Mouse (Mus musculus): ENCODE data around the gene Hlf.

Hlf gene

GRCm38 (mm10) chr11:90340836-90341235 is 49.9 kb downstream of the Hlf start:
- in situ Hi-C loops (cut with MboI), result no loop called here

- in situ Hi-C loops (cut with MboI), result no loop called here
These were observed 55.9 kb downstream of the Hlf start for GRCm38 (mm10) chr11:90334816-90335215.

- in situ Hi-C loops (cut with MboI), result no loop called here
These were observed 58.0 kb downstream of the Hlf start for GRCm38 (mm10) chr11:90332737-90333136.

GRCm38 (mm10) chr11:90330202-90330694 is 60.4 kb downstream of the Hlf start:
- in situ Hi-C loops (cut with MboI), result no loop called here

DNA sequence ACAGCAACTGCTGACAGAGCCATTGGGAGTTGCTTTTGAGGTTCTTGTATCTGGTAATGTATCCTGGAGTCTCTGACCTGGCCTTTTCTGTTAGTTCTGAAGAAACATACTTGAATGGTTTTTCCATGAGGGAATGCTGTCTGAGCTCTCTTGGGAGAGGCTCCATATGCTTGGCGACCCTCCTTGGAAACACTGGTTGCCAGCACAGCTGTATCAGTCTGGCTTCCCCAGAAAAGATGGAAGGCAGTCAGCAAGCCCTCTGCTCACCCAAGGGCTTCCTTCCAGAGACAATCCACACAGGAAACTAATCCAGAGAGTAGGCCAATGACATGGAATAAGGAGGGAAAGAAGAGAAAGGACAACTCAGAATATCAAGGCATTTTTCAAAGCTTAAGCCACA is 63.9 kb downstream of the Hlf start:
- in situ Hi-C loops (cut with MboI), result no loop called here

- in situ Hi-C loops (cut with MboI), result no loop called here
These were observed 64.5 kb downstream of the Hlf start for GRCm38 (mm10) chr11:90326146-90326545.

DNA sequence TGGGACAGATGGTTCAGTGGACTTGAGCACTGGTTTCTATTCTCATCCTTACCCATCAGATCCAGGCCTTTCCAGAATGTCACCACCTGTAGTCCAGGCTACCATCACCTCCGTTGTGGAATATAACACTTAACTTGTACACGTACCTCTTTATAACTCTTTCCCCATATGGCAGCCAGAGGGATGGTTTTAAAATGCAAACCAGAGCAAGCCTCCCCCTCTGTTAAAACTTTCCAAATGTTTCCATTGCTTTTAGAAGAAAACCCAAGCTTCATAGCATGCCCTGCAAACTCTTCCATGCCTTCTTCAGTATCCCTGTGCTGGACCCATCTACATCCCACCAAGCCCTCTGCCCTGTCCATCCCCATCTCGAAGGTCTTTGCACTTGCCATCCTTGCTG is 66.1 kb downstream of the Hlf start:
- in situ Hi-C loops (cut with MboI), result no loop called here

DNA sequence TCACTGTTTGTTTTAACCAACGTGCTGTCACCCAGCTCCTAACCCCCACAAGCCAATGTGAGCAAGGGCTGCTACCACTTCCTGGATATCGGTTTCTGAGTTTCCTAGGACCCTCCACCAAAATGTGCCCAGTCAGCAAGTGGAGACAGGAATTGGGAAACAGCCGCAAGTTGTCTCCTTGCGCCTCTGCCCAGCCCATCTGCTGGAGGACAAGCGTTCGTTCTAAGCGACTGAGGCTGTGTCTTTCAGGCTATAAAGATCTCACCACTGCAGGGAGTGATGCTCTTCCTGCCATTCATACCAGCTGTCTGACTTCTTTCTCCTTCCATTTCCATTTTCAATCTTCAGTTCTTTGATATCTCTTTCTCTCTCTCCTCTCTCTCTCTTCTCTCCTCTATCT is 69.8 kb downstream of the Hlf start:
- in situ Hi-C loops (cut with MboI), result no loop called here

GRCm38 (mm10) chr11:90317482-90317881 is 73.2 kb downstream of the Hlf start:
- in situ Hi-C loops (cut with MboI), result no loop called here

DNA sequence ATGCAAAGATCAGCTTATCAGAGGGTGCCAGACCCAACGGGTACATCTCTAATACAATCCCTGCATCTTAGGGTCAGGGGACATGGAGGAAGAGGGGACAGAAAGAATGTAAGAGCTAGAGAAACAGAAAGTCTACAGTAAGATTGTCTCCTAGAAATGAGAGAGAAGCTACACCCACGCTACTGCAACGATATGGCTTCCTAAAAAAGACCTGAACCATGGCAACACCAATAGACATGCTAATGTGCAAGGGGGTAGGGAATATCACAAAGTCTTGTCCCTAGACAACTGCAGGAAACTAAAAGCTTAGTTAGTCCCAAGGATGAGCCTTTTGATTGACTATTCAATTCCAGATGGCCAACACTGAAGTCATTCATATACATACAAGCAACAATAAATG is 76.1 kb downstream of the Hlf start:
- in situ Hi-C loops (cut with MboI), result no loop called here

DNA sequence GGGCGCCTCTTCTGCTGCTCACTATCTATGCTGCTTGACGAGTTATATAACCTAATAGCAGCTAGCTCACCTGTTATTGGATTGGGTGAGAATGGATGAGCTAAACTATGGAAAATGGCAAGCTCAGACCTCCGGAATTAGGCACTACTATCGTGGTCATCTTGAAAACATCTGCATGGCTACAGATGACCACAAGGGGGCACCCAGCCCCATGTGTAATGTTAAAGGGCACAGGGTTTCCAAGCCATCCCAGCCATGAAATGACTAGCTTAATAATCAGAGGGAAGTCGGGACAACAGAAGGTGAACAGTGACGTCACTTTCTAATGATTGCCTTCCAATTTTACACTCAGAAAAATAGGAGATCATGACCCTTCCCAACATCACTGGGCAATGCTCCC is 83.7 kb downstream of the Hlf start:
- in situ Hi-C loops (cut with MboI), result no loop called here

DNA sequence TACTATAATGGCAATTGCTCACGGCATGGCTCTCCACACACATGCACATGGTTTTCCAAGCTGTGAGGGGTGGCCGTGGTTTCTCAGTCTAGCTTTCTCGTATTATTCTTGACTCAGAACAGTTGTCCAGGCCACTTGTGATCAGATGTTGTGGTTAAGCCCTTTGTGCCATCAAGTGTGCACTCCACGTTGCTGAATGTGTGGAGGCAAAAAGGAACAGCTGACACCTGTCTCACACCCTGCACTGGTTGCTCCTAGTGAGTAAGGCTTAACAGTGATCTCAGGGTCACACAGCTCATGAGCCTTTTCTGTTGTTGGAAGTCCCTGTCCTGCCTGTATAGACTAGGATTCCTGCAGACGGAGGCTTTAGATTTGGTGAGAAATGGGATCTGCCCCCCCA is 84.6 kb downstream of the Hlf start:
- in situ Hi-C loops (cut with MboI), result no loop called here

DNA sequence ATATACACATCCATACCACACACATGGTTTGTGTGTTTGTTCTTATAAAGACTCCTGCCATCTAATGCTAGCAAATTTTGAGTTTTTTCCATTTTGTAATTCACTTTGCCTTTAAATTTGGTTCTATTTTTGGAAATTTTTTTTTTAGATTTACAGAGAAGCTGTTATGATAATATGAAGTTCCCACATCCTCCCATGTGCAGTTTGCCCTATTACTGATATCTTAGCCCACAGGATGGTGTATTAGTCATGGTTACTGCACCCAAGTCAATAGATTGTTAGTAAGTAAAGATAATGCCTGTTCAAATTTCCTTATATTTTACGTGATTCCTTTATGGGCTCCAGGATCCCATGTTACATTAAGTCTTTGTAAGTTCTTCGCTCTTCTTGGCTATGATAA is 96.1 kb downstream of the Hlf start:
- in situ Hi-C loops (cut with MboI), result no loop called here

DNA sequence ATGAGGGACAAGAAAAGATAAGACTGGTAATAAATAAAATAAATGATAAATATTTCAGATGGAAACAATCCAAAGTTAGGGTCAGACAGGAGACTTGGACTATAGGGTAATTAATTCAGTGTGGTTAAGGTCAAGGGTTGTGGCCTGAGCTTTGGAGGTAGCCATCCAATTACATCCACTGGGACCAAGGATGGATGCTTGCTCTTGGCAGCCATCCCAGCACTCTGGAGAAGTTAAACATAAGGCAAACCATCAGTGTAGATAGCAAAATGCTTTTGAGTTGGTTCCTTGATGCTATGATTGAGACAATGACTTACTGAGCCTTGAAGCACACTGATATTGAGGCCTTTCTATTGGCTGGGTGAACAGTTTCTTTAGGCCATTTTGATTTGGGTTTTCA is 97.9 kb downstream of the Hlf start:
- in situ Hi-C loops (cut with MboI), result no loop called here

GRCm38 (mm10) chr11:90291156-90291555 is 99.5 kb downstream of the Hlf start:
- in situ Hi-C loops (cut with MboI), result no loop called here

- in situ Hi-C loops (cut with MboI), result no loop called here
These were observed 104.0 kb downstream of the Hlf start for GRCm38 (mm10) chr11:90286550-90287154.
